Mouse (Mus musculus) lung, postnatal 4 days (tissue): ENCODE measurements around the gene Lrrc47.
A peak's percentile ranks its signal among the peaks of the same experiment; 100 is the strongest.

Experiments used
- DNase-seq, 2 experiments: peaks; one replicate each; pipeline ENCODE4 v3.0.0; 2021

The Lrrc47 gene

DNA sequence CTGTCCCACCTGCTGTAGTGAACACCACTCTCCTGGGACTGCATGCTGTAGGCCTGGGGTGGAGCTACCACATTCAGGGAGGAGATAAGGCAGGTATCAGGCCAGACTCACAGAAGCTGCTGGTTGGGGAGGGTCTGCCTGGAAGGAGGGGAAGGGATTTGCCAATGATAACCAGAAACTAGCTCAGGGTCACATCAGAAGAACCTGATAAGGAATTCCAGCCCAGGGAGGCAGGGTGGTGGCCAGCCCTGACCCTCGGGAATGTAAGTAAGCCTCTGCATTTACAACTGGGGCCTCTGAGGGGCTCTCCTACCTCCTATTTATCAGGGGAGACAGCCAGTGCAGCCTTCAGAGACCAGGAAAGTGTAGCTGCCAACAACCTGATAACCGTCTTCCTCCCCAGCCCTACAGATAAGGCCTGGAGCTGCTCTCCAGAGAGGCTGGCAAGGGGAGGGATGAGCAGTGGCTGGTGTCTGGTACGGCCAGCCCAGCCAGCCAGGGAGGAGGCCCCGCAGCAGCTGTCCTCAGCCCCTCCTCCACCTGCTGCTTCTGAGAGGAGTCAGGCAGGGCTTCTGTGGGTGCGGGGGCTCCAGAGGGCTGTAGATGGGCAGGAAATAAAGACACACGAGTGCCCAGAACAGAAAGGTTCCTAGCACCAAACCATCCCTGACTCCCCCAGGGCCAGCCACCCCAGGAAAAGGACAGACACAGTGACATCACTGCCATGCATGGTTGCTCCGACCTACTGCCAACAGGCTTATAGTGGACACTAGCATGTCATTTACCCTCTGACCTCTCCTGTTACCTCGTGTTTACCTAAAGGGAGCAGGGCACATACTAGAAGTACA is 12.4 kb downstream of the Lrrc47 start:
- DNase-seq: no peak

DNA sequence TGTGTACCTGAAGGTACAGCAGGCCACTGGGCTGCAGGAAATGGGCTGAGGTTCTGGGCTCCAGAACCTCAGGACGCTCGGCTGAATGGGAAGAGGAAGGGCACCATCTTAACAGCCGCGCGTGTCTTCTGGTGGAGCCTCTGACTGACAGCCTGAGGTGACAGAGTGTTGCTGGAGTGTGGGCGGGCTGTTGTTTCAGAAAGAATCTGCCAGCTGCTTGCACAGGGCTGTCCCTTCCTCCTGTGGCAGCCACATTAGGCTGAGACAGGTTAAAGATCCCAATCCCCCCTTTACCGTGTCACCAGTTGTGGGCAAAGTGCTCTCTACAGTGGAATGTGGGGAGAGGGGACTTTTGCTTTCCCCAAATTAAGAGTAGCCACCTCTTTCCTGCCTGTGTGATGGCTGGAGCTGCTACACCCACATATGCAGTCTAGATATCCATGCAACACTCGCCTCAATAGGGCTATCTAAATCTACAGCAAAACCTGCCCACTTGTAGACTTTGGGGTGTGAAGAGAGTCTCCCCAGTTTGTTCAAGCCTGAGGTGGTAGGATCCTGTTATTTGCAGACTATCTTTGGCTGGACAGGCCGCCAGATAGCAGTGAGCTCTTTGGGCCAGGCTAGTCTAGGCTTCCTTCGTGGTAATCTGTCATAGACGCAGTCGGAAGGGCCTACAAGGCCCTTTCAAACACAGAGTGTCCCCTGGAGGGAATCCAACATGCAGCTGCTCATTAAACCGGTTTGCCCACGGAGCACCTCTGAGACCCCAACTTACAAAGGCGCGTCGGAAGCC is 13.4 kb downstream of the Lrrc47 start:
- DNase-seq: no peak

DNA sequence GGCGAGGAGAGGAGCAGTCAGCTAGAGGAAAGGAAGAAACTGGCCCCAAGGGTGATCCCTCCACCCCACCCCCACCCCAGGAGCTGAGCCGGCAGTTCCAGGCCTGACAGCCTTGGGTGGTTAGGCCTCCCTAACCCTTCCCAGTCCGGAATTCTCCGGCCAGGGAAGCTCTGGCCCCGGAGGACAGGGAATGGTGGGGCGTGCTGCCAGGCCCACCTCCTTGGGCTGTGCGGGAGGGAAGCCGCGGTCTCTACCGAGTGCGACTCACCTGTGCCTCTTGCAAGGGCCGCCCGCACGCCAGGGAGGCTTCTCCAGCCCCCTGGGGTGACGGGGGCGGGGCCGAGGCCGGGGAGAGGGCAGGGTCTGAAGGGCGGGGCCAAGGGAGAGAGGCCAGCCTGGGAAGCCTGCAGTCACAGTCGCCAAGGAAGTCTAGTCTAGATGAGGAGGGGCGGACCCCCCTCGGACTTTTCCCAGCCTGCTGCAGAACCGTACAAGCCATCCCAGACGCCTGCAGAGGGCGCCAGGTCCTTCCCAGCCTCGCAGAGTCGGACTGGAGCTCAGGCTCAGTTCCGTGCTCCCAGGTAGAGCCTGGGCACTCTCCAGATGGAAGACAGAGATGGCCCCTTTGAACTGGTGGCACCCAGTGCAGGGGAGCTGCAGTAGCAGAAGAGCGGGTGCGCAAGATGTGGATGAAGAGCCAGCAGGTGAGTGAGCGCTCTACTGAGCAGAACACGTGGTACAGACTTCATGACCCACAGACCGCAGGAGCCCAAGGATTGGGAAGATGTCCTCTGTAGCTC is 14.3 kb downstream of the Lrrc47 start, which contains the start of gene Smim1:
TSS of gene Smim1 (minus strand) at position 590 of the 800 bp plus-strand sequence.
- peak; percentile 85 to 92 for DNase-seq

DNA sequence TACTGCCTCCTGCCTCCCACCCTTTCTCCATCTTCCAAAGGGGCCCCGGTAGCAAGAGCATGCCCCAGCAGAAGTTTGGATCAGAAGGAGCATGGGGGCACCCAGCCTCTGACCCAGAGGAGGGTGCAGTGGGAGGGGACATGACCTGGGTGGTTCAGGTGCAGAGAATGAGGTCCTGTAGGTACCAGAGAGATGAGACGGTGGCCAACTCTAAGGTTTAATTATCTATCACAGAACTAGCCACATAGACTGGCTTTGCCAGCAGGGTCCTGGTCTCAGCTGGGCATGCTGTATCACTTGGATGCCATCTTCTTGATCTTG is 14.9 kb downstream of the Lrrc47 start:
- no peak for DNase-seq

DNA sequence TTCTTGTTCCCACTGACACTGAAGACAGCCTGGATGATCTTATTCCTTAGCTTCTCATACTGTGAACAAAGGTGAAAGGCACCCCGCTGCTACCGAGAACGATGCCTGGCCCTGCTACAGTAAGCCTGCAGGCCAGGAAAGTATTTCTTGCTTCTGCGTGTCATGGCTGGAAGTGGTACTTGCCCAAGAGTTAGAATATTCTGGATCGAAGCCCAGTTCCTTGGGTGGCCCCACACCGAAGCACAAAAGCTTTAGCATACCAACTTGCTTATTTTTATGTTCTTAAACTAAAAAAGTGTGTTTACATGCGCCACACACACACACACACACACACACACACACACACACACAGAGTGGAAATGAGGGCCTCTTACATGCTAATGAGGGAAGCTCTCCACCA is 16.5 kb downstream of the Lrrc47 start:
- no peak for DNase-seq

DNA sequence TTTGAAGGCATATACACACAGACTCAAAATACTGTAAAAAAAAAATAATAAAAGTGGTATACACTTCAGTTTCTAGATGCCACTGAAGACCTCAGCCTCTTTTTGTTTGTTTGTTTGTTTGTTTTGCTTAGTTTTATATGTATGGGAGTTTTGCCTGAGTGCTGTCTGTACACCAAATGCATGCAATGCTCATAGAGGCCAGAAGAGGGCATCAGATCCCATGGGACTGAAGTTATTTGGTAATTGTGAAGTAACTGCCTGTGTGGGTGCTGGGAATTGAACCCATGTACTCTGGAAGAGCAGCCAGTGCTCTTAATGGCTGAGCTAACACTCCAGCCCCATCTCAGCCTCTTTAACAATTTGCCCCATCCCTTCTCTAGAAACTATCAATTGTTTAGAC is 17.1 kb downstream of the Lrrc47 start:
- DNase-seq: no peak

DNA sequence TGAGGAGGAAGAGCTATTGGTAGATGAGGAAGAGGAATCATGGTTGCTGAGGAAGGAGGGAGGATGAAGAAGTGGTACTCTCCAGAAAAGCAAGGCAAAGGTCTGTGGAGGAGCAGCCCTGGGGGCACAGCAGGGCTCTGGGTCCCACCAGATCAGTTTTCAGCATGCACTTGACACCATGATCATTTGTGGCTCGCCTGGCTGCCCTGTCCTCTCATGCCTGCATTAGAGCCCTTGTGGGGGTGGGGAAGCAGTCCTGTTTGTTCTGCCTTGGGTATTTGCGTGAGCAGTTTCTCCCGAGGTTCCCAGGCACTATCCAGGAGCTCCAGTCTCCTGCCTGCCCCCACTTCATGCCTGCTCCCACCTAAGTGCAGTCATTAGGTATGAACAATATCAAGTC is 25.6 kb downstream of the Lrrc47 start:
- DNase-seq: no peak

DNA sequence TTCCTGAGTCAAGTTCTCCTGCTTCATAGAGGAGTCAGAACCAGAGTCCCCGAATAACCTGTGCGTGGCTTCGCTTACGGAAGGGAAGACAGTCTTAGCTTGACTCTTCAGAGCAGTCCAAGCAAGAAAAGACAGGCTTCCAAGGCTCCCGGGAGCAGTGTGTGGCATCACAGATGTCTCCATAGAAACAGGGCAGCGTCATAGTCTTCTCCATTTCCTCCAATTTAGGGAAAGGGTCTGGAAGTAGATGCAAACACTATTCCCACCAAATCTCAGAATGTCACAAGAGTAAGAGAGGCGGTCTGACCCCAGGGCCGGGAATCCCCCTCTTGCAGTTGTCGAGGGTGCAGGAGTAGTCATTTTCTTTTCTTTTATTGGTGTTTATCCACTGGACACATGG is 31.0 kb downstream of the Lrrc47 start, which contains the start of gene Ccdc27:
TSS of gene Ccdc27 (minus strand) at position 101 of the 400 bp plus-strand sequence.
- no peak for DNase-seq

DNA sequence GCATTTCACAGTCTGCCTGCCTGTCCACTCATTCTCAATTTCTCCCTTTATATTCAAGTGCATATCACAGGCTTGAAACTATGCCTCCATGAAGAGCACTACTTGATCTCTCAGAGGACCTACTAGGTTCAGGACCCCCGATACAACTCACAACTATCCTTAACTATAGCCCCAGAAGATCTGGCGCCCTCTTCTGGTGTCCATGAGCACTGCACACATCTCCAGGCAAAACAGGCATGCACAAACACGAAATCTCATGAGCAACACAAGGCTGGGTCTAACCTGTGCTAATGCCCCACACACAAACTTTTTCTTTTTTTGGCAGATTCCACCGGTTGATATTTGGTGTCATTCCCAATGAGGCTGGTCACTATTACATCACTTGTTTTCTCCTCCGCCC is 34.3 kb downstream of the Lrrc47 start:
- DNase-seq: no peak

DNA sequence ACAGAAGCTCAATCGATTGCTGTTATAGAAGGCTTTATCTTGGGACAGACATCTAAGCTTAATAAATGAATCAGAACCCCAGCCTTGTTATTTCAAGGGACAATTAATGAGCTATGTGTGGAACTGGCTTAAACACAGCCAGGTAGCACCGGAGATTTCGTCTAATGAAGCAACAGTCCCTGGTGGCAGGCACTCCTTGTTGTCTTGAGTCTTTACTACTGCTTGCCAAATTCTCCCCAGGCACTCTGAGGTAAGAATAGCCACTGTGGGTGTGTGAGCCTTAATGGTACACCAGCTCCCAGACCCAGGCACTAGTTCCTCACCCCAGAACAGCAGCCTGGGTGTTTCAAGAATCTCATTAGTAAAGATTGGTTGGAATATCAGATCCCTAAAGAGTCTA is 39.9 kb downstream of the Lrrc47 start:
- DNase-seq: no peak

DNA sequence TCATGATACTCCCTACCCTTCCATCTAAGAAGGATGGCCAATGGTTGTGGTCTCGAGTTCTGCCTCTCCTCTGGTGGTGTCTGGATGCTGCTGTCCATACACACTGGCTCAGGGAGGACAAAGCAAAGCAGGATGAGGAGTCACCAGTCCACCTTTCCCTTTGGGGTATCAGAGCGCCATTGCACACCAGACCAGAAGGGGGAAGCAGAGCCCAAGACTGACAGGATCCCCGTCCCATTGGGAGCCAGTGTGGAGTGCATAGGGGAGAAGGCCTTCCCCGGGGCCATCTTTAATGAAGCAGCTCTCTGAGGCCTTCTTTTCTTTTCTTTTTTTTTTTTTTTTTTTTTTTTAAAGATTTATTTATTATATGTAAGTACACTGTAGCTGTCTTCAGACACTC is 41.5 kb downstream of the Lrrc47 start:
- no peak for DNase-seq

DNA sequence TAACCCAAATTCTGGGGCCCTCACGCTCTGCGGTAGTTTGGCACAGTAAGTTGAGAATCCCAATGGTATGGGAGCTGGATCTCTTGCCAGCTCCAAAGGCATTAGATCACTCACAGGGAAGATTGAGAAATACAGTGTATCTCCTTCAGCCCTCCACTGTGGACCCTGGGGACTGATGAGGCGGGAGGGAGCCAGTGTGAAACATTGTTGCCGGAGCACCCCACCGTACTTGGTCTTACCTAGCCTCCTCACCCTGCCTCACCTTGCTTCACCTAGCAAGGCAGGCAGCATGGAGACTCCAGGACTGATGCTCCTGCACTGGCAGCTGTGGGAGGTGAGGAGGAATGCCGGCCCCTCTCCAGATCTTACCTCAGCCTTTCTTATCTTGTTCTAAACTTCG is 44.0 kb downstream of the Lrrc47 start:
- no peak for DNase-seq

DNA sequence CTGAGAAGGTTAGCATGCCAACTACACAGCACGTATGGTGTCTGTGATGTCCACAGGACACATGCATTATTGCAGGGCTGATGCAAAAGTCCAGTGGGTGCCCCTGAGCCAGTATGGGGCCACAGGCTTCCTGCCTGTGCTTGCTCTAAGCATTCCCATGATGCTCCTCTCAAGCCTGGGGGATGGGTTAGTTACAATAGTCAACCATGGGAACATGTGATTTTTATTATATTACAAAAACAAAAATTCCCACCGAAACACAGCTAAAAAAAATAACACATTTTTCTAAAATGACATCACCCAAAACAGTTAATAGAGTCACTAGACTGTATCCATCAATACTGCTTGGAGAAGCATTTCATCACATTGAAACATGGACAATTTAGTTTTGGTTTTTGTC is 44.5 kb downstream of the Lrrc47 start:
- no peak for DNase-seq

DNA sequence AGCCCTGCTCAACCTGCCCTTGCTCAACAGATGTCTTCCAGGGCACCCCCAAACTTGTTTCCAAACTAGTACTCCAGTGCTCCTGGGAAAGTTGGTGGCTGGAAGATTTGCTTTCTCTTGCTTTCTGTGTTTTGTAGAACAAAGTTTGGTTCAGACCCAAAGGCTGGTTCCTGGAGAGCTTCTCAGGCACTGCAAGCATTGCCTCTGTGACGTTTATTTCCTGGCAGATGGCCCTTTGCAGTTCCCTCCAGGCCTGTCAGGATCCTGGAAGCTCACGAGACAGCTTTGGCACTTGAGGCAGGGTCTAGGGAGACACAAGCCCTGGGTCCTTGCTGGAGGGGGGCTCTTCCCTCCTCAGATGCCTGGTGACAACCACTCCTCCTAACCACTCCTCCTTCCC is 45.1 kb downstream of the Lrrc47 start:
- no peak for DNase-seq

DNA sequence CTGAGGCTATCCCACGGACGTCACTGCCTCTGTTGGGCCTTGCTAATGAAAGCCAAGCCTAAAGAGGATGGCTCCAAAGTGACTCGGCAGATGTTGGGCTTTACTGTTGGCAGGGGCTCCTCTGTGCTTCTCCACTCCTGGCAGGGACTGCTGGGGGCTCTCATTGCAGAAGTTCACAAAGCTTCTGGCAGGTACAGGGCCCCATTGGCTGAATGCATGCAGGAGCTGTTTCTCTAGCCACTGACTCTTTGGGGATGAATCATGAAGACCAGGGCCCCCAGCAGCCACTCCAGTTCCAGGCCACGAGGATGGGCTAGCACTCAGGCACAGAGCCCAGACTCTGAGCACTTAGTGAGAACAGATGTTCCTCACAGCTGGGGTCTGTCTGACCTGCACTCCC is 46.2 kb downstream of the Lrrc47 start:
- DNase-seq: no peak

DNA sequence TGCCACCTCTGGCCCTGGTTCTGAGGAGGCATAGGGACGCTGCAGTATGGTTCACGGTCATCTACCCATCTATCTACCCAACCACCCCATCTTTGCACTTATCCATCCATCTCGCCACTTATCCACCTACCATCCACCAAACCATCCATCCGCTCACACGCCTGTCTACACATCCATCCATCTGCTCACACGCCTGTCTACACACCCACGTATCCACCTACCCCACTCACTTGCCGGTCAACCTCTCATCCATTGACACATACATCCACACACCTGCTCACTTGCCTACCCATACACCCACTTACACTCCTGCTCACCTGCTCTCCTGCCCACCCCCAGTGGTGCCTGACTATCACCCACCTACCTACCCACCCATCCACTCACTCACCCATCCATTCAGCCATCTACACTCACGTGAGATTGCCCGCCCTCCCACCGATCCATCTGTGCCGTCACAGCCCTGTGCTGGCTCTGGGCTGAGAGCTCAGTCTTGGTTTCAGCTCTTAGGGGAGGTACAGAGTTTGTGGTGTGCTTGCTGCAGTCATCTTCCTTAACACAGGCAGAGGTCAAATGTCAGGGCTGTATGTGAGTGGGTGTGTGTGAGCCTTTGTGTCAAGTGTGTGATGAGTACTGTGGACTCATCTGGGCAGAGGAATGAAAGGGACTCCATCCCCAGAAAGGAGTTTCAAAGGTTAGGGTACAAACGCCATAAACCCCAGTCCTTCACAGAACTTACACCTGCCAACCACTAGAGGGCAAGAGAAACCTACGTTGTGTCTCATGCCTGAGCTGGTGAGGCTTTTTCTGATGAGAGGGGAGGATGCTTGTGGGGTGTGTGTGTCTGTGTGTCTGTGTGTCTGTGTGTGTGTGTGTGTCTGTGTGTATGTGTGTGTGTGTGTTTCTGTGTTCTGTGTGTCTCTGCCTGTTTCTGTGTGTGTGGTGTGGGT is 53.6 kb downstream of the Lrrc47 start:
- DNase-seq: no peak

DNA sequence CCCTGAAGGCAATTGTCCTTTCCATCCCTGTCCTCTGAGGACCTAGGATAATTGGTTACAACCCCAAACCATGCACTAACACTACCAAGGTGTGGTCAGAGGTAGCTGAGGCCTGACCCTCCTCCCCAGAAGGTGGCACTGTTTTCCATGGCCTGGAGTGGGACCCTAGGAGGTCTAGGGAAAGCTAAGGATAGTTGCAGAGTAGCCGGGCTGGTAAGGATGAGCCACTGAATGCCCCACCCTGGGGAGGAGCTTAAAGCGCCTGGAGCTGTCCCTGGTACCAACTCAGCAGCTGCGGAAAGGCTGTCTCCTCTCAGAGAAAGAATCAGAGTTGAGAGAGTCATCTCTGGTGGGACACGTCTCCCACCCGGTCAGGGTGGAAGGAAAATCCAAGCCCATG is 59.4 kb downstream of the Lrrc47 start:
- peak in 1 of 2 experiments; percentile 30 for DNase-seq
